Mouse (Mus musculus) small intestine, adult 2 months (tissue): Measurements from ENCODE around the gene Speg.

Experiments
- CTCF ChIP-seq: fragments of 200-500 bp; IDR thresholded peaks from 2 replicates; pipeline ENCODE4 v1.5.1; 2012; ENCODE audit warnings: low read depth, mild to moderate bottlenecking, control low read depth, inconsistent platforms, low read length, moderate library complexity, mixed read lengths; ENCODE audit not compliant: insufficient replicate concordance, insufficient read length; ENCODE audit errors: extremely low read depth
- POLR2A ChIP-seq: fragments of 200-500 bp; IDR thresholded peaks from 2 replicates; pipeline ENCODE4 v1.6.1; 2012; ENCODE audit warnings: low read depth, mild to moderate bottlenecking, control low read depth, inconsistent platforms, low read length, moderate library complexity

- no peak for TF ChIP-seq CTCF
- no peak for TF ChIP-seq POLR2A
Measured at GRCm38 (mm10) chr1:75340519-75340918, 34.6 kb upstream of the Speg start.
